ENCODE assay signal across 27 mouse cellular contexts in the genomic region with DNA sequence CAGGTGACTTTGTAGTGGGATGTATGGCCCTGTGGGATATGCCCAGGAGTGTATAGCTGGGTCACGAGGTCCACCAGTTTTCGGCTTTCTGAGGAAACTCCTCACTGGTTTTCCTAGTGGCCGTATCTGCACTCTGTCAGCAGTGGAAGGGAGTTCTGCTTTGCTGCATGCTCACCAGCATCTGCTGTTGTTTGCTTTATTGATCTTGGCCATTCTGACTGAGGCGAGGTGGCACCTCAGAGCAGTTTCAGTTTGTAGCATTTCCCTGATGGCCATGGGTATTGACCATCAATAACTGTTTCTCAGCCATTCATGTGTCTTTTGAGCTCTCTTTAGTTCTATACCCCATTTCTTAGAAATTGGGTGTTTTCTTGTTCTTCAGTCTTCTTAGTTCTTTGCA.
"Had no signal": no experiment of that assay in that cellular context is flagged by ENCODE, and none has a peak within 500 bp of the region (broad histone marks: within the 10 kb centered on the region; RNA-seq: fewer than 3 reads in every experiment).

No protein-coding gene starts in this region.

- H3K4me3 ChIP-seq: embryonic facial prominence, embryonic 10.5 days; embryonic facial prominence, embryonic 12.5 days; embryonic facial prominence, embryonic 13.5 days; embryonic facial prominence, embryonic 15.5 days; erythroblast, embryonic 14.5 days; forebrain, embryonic 10.5 days; forebrain, embryonic 12.5 days; forebrain, embryonic 13.5 days; forebrain, embryonic 15.5 days; gastrocnemius, adult 2 months had no signal

- H3K9me3 ChIP-seq: embryonic facial prominence, embryonic 10.5 days; embryonic facial prominence, embryonic 12.5 days; embryonic facial prominence, embryonic 13.5 days; embryonic facial prominence, embryonic 15.5 days; forebrain, embryonic 10.5 days; forebrain, embryonic 12.5 days; forebrain, embryonic 13.5 days; forebrain, embryonic 15.5 days had no signal

- H3K27me3 ChIP-seq: embryonic facial prominence, embryonic 12.5 days; embryonic facial prominence, embryonic 13.5 days; embryonic facial prominence, embryonic 15.5 days; forebrain, embryonic 12.5 days; forebrain, embryonic 13.5 days; forebrain, embryonic 15.5 days had no signal

- ATAC-seq: forebrain, embryonic 13.5 days; forebrain, embryonic 14.5 days; forebrain, embryonic 15.5 days; forebrain, embryonic 16.5 days; forebrain, postnatal 0 days had no signal

- DNase-seq: cerebellum, adult 18-20 months; cerebellum, adult 2 months; cerebellum, adult 8-10 months; cerebellum, adult 9-10 months; cerebellum, adult 9-11 months; cerebellum, postnatal 10 days; cerebellum, postnatal 14 days; cerebellum, postnatal 25 days; cerebellum, postnatal 36 days; embryo, embryonic 11 days; forebrain, postnatal 0 days; gastrocnemius, adult 2 months; gastrocnemius, postnatal 10 days; gastrocnemius, postnatal 14 days; gastrocnemius, postnatal 25 days; gastrocnemius, postnatal 36 days had no signal

- H3K9ac ChIP-seq: embryonic facial prominence, embryonic 12.5 days; embryonic facial prominence, embryonic 13.5 days; embryonic facial prominence, embryonic 15.5 days; forebrain, embryonic 12.5 days; forebrain, embryonic 13.5 days; forebrain, embryonic 15.5 days; forebrain, postnatal 0 days had no signal

- H3K27ac ChIP-seq: embryonic facial prominence, embryonic 10.5 days; embryonic facial prominence, embryonic 12.5 days; embryonic facial prominence, embryonic 13.5 days; embryonic facial prominence, embryonic 15.5 days; forebrain, embryonic 10.5 days; forebrain, embryonic 12.5 days; forebrain, embryonic 13.5 days; forebrain, embryonic 15.5 days; gastrocnemius, adult 2 months had no signal

- H3K4me1 ChIP-seq: embryonic facial prominence, embryonic 10.5 days; embryonic facial prominence, embryonic 12.5 days; embryonic facial prominence, embryonic 15.5 days; forebrain, embryonic 10.5 days; forebrain, embryonic 12.5 days; forebrain, embryonic 13.5 days; forebrain, embryonic 15.5 days had no signal

- H3K4me2 ChIP-seq: embryonic facial prominence, embryonic 12.5 days; embryonic facial prominence, embryonic 13.5 days; embryonic facial prominence, embryonic 15.5 days; forebrain, embryonic 12.5 days; forebrain, embryonic 13.5 days; forebrain, embryonic 15.5 days had no signal
